Mouse (Mus musculus): ENCODE results near the gene Saysd1.

Gene Saysd1

DNA sequence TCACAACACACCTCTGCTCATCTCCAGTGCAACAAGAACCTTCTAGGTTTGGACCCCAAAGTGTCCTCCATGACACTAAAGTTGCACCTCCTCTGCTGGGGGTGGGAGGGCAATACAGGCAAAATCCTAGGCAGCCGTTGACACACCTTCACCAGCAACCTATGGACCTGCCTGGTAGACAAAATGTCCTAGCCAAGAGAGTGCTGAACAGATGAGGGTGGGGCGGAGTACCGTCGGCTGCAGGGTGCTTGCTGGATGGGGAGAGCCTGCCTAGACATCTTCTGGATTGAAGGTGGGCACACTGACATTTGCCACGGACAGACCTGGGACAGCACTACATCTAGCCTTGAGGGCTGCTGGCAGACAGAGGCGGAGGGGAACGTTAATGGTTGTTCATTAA lies 26.1 kb upstream of the Saysd1 start:
- DNase-seq (ENCODE audit: low spot score), result no peak

DNA sequence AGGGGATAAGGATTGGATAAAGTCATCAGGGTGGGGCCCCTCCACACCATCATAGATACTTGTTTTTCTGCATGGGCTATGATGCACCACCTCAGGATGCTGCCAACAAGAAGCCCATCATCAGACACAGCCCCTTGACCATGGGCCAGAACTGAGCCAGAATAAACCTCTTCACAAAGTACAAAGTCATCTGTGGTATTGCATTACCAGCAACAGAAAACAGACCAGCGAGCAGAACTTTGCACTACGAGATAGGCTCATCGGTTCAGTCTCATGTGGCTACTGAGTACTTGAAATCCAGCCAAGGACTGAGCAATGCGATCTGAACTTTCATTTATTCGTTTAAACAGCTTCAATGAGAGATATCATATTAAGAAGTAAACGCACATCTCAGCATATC lies 24.4 kb upstream of the Saysd1 start:
- DNase-seq (ENCODE audit: low spot score), result no peak

DNA sequence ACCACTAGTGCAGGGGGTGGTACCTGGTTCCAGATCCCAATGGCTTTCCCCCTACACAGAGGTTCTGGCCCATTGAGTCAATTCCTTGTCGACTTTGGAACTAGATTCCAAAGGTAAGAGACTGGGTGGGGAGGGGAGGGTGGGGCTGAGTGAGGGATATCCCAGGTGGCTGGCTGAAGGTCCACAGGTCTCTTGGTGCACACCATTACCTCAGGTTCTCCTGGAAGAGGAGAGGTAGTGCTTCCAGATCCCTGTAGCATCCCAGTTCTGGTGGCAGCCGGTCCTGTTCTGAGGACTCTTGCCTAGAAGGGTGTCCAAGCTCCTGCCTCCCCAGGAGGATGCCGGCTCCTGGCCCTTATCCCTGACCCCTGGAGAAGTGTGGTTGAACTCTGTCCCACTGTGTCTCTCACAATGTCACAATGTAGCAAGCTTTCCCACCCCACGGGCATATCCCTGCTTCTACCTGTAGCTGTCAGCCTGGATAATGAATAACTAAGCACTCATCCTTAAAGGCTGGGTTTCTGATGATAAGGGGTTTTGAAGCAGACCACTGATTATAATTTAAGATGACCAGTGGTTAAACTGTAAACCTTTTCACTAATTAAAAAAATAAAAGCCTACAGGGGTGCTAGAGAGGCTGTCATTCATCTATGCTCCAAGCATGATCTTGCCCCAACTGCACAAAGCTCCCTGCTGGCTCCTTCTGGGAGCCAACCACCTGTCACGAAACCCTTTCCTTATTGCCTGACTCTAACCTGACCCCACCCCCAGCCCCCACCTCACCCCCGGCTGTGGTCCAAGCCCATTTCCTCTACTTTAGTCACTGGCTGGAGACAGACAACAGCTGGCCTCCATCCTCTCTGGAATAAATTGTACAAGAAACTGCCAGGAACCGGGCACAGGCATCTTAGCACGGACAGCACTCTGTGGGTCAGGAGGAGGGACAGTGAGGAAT lies 20.7 kb upstream of the Saysd1 start:
- peak; percentile 13 for DNase-seq (ENCODE audit: low spot score)

DNA sequence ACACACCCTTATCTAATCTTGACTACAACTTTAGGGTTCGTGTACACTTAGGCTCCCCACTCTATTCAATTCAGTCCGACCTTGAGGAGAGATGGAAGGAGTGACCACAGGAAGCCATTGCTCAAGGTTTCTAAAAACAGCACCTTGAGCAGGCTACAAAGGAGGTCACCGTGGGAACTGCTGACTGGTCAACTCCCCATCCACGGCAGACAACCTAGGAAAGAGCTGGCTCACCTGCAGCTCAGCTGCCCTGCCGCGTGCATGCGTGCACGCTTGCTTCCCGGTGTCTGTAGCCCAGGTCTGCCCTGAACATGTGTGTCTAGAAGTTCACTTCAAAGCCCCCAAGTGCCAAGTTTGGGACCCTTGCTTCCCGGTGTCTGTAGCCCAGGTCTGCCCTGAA lies 19.3 kb upstream of the Saysd1 start:
- DNase-seq (ENCODE audit: low spot score), result no peak

DNA sequence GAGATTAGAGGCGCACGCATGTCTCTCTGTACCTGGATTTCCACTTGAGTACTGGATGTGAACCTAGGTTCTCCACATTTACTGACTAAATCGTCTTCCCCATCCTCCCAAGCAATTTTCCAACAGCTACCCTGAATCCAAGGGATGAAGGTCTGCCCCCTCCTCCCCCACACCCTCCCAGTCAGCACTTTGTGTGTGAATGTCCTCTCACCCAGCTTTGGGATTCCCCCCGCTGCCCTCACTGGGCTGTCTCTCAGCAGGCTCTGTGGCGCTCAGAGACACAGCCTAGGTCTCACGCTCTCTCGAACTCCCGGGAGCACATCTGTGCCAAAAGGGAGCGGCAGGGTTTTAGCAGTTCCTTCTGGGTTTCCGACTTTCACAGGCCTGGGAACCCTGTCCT lies 17.4 kb upstream of the Saysd1 start:
- DNase-seq (ENCODE audit: low spot score), result no peak

DNA sequence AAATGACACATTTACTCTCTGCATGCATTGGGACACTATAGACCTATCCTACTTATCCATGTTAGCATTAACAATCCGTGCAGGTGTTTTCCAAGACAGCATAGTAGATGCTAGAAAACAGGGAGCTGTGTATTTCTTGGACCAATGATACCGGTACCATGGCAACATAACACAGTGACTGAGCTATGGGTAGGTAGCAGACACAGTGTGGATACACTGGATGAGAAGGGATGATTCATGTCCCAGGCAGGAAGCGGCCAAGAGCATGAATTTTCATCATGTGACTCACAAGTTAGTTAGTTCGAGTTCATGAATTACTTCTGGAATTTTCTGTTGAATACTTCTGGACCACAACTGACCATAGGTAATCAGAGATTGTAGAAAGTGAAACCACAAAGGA lies 16.6 kb upstream of the Saysd1 start:
- DNase-seq (ENCODE audit: low spot score), result no peak

DNA sequence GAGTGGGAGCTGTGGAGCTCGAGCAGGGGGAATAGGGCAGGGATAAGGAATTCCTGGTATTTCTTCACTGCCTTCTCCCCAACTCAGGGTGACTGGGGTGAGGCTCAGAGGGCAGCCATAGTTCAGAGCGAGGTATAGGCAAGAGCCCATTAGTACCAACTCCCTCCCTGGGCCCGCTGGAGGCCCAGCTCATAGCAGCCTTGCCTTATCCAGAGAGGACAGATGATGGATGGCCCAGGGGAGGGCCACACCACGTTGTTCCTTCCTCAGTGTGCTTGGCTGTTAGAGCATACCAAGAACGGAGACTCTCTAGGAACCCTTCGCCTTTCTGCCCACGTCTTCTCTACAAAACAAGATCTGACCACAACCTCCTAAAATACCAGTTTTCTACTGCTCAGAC lies 15.9 kb upstream of the Saysd1 start:
- DNase-seq (ENCODE audit: low spot score), result no peak

DNA sequence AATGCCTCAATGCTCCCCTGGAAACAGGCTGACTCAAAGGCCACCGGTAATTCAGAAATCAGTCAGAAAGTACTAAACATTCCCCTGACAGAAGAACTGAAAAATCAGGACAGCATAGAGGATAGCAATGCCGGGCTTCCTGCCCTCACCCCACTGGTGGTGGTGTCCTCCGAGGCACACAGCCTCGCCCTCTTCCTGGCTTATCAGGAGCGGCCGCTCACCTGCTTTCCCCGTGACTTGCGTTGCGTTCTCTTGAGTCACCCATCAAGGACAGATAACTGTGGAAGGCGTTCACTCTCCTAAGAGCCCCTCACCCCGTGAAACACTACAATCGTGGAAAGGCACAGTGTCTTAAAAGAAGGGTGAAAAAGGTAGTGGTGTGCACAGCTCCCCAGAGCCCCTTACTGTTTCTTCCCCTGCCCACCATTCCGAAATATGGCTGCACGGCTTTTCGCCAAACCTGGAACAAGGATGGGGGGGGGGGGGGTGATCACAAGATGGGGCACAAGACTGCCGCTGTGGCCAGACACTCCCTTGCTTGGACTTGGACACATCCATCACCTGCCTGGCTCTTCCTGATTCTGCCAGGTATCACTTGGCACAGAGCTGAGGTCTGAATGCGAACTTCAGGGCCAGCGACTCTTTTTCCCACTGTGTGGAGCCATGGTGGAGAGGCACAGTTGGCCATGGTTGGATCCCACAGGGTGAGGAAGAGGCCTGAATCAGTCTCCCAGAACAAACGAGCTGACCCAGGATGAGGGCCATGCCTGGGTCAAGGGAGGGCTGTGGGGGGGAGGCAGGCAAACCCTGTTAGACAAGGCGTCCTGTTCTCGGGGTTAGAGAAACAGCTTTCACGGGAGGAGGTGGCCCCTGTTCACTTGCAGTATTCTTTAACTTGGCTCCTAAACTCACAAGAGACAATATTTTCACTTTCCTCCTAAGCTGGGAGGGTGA lies 11.1 kb upstream of the Saysd1 start:
- DNase-seq (ENCODE audit: low spot score), result no peak

DNA sequence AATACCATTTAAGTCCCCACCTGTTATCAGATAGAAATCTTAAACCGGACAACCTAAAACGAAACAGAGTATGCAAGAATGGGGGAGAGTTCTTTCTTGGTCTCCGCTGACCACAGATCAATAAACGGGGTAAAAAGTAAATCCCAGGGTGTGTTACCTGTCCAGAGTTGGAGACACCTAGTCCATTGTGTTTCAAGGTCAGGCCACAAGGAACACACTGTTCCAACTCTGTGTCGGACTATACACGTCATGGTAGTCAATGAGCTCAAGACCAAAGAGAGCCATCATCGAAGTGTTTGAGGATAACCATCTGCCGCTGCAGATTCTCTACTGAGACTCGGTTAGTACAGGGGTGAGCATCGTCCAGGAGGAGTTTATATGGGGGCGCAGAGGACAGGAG lies 10.2 kb upstream of the Saysd1 start:
- no peak for DNase-seq (ENCODE audit: low spot score)

DNA sequence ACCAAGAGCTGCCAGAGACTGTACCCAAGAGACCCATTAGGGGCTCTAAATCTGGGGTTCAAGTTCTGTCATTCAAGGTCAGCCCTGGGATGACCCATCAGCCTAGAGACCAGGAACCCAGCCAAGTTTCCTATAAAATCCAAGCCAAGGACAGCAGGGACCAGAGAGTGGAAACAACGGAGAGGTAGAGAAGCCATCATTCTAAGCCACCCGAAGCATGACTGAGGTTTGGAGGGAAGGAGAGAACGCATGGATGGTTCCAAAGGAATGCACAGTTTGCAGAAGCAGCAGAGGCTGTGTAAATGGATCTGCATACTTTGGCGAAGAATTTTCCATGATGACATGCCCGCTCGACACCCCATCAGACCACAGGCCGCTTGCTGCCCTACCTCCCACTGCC lies 9.5 kb upstream of the Saysd1 start:
- no peak for DNase-seq (ENCODE audit: low spot score)

DNA sequence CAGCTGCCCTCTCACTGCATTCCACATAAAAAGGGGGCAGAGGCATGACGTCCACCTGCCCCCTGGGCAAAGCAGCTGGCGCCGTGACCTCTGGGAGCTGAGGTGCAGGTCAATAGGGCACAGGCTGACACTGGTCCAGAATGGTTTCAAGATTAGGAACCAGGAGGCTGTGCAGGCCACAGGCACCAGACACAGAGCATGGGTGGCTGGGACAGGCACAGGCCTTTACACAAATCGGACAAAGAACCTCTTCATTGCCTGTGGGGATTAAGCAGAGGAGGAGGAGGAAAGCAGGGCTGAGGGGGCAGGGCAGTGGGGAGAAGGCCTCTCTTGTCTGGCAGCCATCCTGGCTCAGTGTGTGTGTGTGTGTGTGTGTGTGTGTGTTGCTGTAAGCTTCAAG lies 5.8 kb upstream of the Saysd1 start:
- no peak for DNase-seq (ENCODE audit: low spot score)

DNA sequence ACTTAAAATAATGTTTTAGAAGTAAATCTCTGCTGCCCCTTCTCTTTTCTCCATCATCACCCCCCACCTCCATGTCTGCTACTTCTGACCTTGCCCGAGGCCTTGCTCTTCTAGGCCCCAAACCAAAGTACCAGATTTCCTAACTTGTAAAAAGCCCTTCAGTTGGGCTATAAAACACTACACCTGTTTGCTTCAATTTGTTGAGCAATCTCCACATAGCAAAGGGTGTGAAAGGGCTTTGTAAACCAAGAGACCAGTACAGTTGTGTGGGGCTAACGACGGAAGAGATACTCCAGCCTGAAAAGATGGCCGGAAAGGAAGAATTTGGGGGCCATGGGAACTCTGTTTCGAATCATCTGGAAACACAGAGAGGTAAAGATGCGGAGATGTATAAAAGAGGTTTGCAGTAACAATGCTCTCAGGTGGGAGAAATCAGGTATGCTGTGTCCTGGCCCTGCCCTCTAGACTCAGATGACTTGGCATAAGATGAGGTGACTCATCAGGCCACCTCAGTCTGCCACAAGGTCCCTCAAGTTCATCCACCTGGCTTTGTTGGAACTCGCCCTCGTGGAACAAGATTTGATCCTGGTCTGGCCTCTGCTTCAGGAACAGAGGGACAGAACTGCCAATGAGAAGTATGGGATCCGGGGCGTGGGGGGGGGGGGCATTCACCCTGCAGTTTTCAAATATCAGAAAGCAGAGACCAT lies 3.2 kb downstream of the Saysd1 start:
- no peak for DNase-seq (ENCODE audit: low spot score)

DNA sequence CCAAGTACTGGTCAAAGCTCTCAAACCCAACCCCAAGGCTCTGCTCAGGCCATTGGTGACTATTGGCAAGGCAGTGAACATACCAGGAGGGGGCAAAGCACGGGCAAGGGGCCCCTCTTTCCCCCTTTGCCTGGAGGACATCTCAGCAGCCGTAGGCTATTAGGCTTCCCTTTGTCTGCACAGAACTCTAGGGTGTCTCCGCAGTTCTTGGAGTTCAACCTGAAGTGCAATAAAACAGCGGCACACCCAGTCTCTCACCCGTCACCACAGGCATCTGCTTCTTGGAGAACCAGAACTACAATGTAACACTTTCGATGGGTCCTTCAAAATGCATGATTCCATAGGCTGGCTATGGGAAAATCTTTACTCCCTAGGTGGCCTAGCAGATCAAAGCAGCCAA lies 10.2 kb downstream of the Saysd1 start:
- no peak for DNase-seq (ENCODE audit: low spot score)

DNA sequence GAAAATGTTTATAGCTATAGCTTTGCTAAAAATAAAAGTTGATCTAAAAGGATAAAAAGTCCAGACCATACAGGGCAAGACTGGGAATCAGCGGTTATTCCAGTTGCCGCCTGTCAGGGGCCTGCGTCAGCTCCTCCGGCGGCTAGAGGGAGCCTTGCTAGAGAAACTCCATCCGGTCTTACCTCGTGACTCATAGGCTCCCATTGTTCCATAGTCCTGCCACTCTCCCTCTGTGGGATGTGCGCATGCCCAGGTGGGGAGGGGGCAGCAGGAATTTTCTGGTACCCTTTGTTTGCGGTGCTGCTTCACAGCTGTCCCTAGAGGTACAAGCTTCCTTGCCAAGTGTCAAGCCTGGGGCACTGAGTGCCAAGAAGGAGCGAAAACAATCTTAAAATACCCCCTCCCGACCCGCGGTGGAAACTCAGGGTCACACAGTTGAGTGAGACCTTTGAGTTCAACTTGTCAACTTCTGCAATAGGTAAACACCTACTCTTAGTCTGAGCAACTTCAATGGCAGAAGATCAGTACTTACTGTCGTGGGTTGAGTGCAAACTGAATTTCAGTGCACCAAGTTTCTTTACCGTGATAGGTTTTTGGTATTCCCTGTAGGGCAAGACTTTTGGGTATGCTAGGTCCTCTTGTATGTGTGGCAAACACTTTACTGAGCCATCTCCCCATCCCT lies 10.8 kb downstream of the Saysd1 start:
- DNase-seq (ENCODE audit: low spot score), result no peak

DNA sequence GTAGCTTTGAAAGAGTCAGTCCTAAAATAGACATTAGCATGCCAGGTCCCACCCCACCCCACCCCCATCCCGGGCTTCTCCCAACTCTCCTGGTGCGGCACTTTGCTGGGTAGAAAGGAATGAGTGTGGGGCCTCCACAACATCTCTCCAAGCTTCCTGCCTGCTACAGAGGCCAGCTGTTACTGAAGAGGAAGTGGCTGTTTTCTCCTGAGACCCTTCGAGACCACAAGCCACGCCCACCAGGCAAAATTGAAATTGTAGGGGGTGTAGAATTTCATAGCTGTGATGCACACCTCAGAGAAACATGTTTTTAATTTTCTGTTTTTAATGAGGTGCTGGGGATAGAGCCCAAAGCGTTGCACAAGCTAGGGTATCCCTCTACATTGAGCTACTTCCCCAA lies 17.5 kb downstream of the Saysd1 start:
- DNase-seq (ENCODE audit: low spot score), result no peak

DNA sequence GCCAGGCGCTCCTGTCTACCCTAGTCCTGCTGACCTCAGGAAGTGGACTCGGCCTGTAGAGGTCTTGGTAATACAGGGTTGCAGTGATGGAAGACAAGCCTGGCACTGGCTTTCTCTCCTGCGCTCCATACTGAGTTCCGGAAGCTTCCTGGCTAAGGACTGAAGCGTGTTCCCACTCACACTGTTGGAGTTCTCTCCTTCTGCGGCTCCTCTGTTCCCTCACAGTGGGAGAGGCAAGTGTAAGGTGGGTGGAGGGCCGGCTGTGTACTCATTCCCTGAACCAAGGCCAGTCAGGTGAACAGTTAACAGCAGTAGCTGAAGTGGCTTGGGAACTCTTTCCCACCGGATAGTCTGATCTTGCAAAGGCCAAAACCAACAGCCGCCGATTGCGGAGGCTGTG lies 18.3 kb downstream of the Saysd1 start:
- no peak for DNase-seq (ENCODE audit: low spot score)

DNA sequence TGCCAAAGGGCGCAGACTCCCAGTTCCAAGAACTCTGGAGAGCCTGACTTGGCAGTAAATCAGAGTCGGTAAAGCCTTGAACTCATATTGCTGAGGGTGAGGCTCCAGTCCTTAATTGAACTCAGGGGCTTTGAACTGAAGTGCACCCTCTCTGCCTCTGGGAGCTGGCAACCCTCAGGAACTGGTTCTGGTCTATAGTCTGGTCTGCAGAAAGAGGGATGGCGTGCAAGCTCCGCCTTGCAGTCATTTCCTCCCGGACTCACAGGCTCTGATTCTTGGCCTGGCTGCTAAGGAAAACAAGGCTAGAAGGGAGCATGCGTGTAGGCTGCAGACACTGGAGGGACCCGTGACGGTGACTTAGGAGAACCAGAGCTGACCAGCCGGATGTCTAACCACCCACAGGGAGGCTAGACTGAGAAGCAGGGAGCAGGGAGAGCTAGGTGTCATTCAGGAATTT lies 22.2 kb downstream of the Saysd1 start:
- no peak for DNase-seq (ENCODE audit: low spot score)

DNA sequence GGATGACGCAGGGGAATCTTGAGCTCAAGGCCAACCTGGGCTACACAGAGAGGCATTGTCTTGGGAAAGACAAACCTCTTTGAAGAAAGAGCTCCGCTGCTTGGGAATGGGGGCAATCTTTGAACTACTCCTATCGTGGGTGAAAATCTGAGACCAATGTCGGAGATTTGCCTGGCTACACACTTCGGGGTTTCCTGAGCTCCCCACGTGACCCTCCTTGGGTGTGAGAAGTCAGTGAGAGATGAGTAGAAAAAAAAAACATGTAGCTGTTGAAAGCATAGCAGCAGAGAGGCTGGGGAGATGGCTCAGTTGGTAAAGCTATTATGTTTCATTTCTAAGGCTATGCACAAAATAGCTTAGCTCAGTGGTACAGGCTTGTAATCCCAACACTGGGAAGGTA lies 23.4 kb downstream of the Saysd1 start:
- DNase-seq (ENCODE audit: low spot score), result no peak

DNA sequence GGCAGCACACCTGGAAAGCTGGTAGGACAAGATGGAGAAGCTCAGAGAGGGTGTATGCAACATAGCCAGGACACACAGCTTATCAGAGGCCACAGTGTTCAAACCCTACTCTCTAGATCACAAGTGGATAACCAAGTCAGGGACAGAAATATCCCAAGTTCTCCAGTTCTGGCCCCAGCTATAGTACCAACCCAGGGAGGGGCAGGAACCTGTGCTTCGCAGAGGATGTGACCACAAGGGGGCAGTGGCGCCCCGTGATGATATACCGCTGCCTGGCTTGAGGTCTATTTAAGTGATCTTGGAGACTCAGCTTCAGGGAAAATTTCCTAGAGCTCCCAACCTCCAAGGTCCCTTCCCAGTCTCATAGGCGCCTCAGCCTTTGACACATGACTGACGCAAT lies 24.4 kb downstream of the Saysd1 start:
- peak; percentile 94 for DNase-seq (ENCODE audit: low spot score)

DNA sequence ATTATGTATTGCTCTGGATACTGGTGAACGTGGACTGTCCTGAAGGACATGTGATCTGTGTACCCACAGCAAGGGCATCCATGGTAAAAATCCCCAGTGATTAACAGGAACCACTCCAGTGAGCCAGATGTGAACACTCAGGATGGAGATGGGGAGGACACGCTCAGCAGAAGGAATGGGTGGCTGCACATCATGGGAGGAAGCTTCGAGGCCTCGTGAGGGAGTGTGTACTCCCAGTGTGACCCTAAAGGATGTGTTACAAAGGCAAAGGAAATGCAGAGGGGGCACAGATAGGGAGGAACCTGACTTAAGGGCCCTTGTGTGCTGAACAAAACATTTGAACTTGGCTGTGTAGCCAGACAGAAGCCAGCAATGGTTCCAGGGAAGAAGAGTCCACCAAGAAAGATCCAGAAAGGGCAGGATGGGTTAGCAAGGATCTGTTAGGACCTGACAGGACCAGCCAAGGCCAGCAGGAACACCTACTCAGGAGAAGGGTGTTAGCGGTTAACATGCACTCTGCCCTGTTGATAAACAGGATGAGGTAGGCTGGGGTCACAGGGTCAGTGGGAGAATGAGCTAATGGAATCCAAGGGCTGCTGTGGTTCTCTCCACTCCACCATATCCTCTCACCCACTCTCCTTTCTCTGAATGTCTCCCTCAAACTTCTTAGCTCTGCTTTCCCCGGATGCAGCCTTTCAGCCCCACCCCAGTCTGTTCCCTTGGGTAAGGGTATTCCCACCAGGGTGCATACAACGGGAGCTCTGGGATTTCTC lies 25.0 kb downstream of the Saysd1 start:
- no peak for DNase-seq (ENCODE audit: low spot score)

DNA sequence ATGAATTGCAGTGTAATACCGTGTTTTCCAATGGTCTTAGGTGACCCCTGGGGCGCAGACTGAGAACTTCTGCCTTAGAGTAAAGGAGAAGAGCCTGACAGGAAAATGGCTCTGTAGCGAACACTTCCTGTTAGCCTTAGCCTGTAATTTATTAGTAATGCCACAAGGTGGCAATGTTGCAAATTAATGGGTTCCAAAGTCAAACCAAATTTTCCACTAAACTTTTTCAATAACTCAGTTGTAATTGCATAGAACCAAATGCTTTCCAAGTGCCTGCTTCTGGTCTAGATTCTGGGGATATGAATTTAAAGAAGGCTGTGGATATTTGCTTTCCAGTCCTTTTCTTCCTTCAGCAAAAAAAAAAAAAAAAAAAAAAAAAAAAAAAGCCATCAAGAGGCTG lies 26.1 kb downstream of the Saysd1 start:
- DNase-seq (ENCODE audit: low spot score), result no peak
